Mouse (Mus musculus) heart, postnatal 0 days (tissue): ENCODE measurements around the gene Slc17a5. TPM values are rescaled to one million over a fixed set of nuclear protein-coding genes. Genes with fewer than 3 reads are reported as not detected.
A peak's percentile ranks its signal among the peaks of the same experiment; 100 is the strongest.

Experiments used
- ATAC-seq: fragments of 200-750 bp; cut with Nextera tagmentation; 2 replicates; pipeline ENCODE4 v1.8.0; 2017; ENCODE audit warnings: low read depth, moderate number of reproducible peaks, moderate library complexity; ENCODE audit not compliant: insufficient read depth
- DNase-seq: peaks from one replicate; pipeline ENCODE4 v3.0.0-alpha.2; 2016; ENCODE audit warnings: low spot score
- H3K27ac ChIP-seq: fragments of 300-500 bp; sonication (generic); 2 replicates; pipeline ENCODE4 v1.5.1; 2014; ENCODE audit warnings: low read depth, mild to moderate bottlenecking
- H3K27me3 ChIP-seq: fragments of 300-500 bp; sonication (generic); 2 replicates; pipeline ENCODE4 v1.6.1; 2014; ENCODE audit warnings: low read length, mixed read lengths; ENCODE audit not compliant: control insufficient read depth, insufficient read depth
- H3K36me3 ChIP-seq: fragments of 300-500 bp; sonication (generic); replicated peaks from 2 replicates; pipeline ENCODE4 v1.6.1; 2014; ENCODE audit warnings: low read length, mixed read lengths; ENCODE audit not compliant: control insufficient read depth, insufficient read depth
- H3K4me1 ChIP-seq: fragments of 300-500 bp; sonication (generic); 2 replicates; pipeline ENCODE4 v1.6.1; 2014; ENCODE audit warnings: antibody characterized with exemption; ENCODE audit not compliant: control insufficient read depth, insufficient read depth
- H3K4me2 ChIP-seq: fragments of 300-500 bp; sonication (generic); 2 replicates; pipeline ENCODE4 v1.6.1; 2014; ENCODE audit warnings: low read depth, mild to moderate bottlenecking, low read length, moderate library complexity
- H3K4me3 ChIP-seq: fragments of 300-500 bp; sonication (generic); 2 replicates; pipeline ENCODE4 v1.5.1; 2014; ENCODE audit warnings: low read depth, low read length
- H3K9ac ChIP-seq: fragments of 300-500 bp; sonication (generic); replicated peaks from 2 replicates; pipeline ENCODE4 v1.6.1; 2014; ENCODE audit warnings: low read depth, low read length, mixed read lengths
- H3K9me3 ChIP-seq: fragments of 300-500 bp; sonication (generic); replicated peaks from 2 replicates; pipeline ENCODE4 v1.6.1; 2016; ENCODE audit warnings: low read length; ENCODE audit not compliant: control insufficient read depth
- CTCF ChIP-seq: IDR thresholded peaks from 2 replicates; pipeline ENCODE4 v1.5.1; 2016; ENCODE audit warnings: antibody characterized with exemption, control low read depth, low read depth
- EP300 ChIP-seq: IDR thresholded peaks from 2 replicates; pipeline ENCODE4 v1.6.1; 2016; ENCODE audit warnings: antibody characterized with exemption, low read depth
- WGBS: fragments of 180-500 bp; shearing (Covaris S2); extraction: QIAGEN DNeasy Blood & Tissue Kit; methylation state at CpG from one replicate; pipeline ENCODE4 v1.1.7; 2014; 5-methylcytosine and 5-hydroxymethylcytosine counted together
- polyA plus RNA-seq: library from polyadenylated mRNA; unstranded; fragments of >200 nt; fragmentation: Nextera tagmentation; extraction: Ambion mirVana; gene quantifications from 2 replicates; pipeline ENCODE4 v1.2.1, GENCODE M21; 2015
- total RNA-seq: library from RNA; depleted of rRNA; stranded (reverse); fragments of >200 nt; gene quantifications from 2 replicates; pipeline ENCODE4 v1.2.3, GENCODE M21; 2014; ENCODE audit warnings: low replicate concordance

Slc17a5 gene
- total and polyA plus RNA-seq, 2 experiments from 2014 or later = 6.3 to 8.0 TPM

- WGBS = 87% methylated on average over 12 of the region's 12 CpGs
- Histone ChIP-seq H3K4me1 (no peaks in the 10 kb centered on the region), H3K4me2 (no peak overlapping the region), H3K27ac (no peak overlapping the region), H3K27me3 (no peaks in the 10 kb centered on the region), H3K9me3 (no peaks in the 10 kb centered on the region), H3K4me3 (no peak overlapping the region), H3K36me3 (peaks cover 6% of the 10 kb centered on the region; the same call in 1 of the 2 replicates), H3K9ac (no peak overlapping the region)
- DNase-seq (no peak), ATAC-seq (no peak)
- TF ChIP-seq EP300 = no peak
- TF ChIP-seq CTCF = peak; percentile 37
Observed at GRCm38 (mm10) chr9:78547742-78548141, 40.1 kb downstream of the Slc17a5 start.

GRCm38 (mm10) chr9:78546944-78547343 is 40.9 kb downstream of the Slc17a5 start:
- no peaks in the 10 kb centered on the region for H3K9me3 ChIP-seq
- no peak for TF ChIP-seq CTCF
- no peak for TF ChIP-seq EP300
- no peak for DNase-seq
- no peak overlapping the region for H3K27ac ChIP-seq
- no peaks in the 10 kb centered on the region for H3K4me1 ChIP-seq
- H3K9ac ChIP-seq = no peak overlapping the region
- 42% methylated on average over 7 of the region's 7 CpGs for WGBS
- H3K4me3 ChIP-seq = no peak overlapping the region
- H3K36me3 ChIP-seq = no peaks in the 10 kb centered on the region; the same call in 1 of the 2 replicates
- H3K4me2 ChIP-seq = no peak overlapping the region
- no peak for ATAC-seq
- no peaks in the 10 kb centered on the region for H3K27me3 ChIP-seq

GRCm38 (mm10) chr9:78541758-78542157 is 46.1 kb downstream of the Slc17a5 start:
- H3K27me3 ChIP-seq = no peaks in the 10 kb centered on the region
- H3K4me1 ChIP-seq = 0 out of 2 replicates have a peak, but pooled peaks cover 2% of the 10 kb centered on the region
- no peak overlapping the region for H3K9ac ChIP-seq
- no peaks in the 10 kb centered on the region for H3K9me3 ChIP-seq
- no peak overlapping the region for H3K4me3 ChIP-seq
- no peak for TF ChIP-seq EP300
- TF ChIP-seq CTCF = no peak
- H3K4me2 ChIP-seq = no peak overlapping the region
- H3K27ac ChIP-seq = no peak overlapping the region
- WGBS = 93% methylated on average over 14 of the region's 14 CpGs
- ATAC-seq (no peak), DNase-seq (no peak)
- no peaks in the 10 kb centered on the region; the same call in 1 of the 2 replicates for H3K36me3 ChIP-seq

GRCm38 (mm10) chr9:78538421-78538820 is 49.4 kb downstream of the Slc17a5 start:
- Histone ChIP-seq H3K9ac (no peak overlapping the region), H3K4me1 (0 out of 2 replicates have a peak, but pooled peaks cover 2% of the 10 kb centered on the region), H3K27me3 (no peaks in the 10 kb centered on the region), H3K4me2 (no peak overlapping the region), H3K27ac (no peak overlapping the region), H3K9me3 (no peaks in the 10 kb centered on the region), H3K36me3 (no peaks in the 10 kb centered on the region), H3K4me3 (no peak overlapping the region)
- 27% methylated on average over 6 of the region's 6 CpGs for WGBS
- ATAC-seq = no peak
- TF ChIP-seq CTCF (no peak), EP300 (no peak)
- DNase-seq = no peak

- Histone ChIP-seq H3K4me2 (no peak overlapping the region), H3K4me3 (no peak overlapping the region), H3K4me1 (0 out of 2 replicates have a peak, but pooled peaks cover 4% of the 10 kb centered on the region), H3K27ac (no peak overlapping the region), H3K36me3 (no peaks in the 10 kb centered on the region), H3K9ac (no peak overlapping the region), H3K9me3 (no peaks in the 10 kb centered on the region), H3K27me3 (no peaks in the 10 kb centered on the region)
- WGBS = 48% methylated on average over 9 of the region's 9 CpGs
- peak; percentile 93 for ATAC-seq
- TF ChIP-seq CTCF = no peak
- TF ChIP-seq EP300 = 0 out of 2 replicates have a peak, but pooled peaks have one; percentile 57
- peak; percentile 73 for DNase-seq
Observed at GRCm38 (mm10) chr9:78537154-78537873, 50.5 kb downstream of the Slc17a5 start.

- ATAC-seq = no peak
Observed at GRCm38 (mm10) chr9:78534606-78535005, 53.2 kb downstream of the Slc17a5 start.

More at GRCm38 (mm10) chr9:78534606-78535005, 53.2 kb downstream of the Slc17a5 start:
- WGBS = 87% methylated on average over 7 of the region's 7 CpGs
- Histone ChIP-seq H3K4me2 (no peak overlapping the region), H3K27me3 (no peaks in the 10 kb centered on the region), H3K9me3 (no peaks in the 10 kb centered on the region), H3K9ac (no peak overlapping the region), H3K4me1 (peaks cover 10% of the 10 kb centered on the region; the same call in 1 of the 2 replicates), H3K4me3 (no peak overlapping the region), H3K36me3 (no peaks in the 10 kb centered on the region), H3K27ac (no peak overlapping the region)
- no peak for DNase-seq
- TF ChIP-seq CTCF (no peak), EP300 (no peak)
